11 mouse cellular contexts compared by ENCODE assay signal in the genomic region with DNA sequence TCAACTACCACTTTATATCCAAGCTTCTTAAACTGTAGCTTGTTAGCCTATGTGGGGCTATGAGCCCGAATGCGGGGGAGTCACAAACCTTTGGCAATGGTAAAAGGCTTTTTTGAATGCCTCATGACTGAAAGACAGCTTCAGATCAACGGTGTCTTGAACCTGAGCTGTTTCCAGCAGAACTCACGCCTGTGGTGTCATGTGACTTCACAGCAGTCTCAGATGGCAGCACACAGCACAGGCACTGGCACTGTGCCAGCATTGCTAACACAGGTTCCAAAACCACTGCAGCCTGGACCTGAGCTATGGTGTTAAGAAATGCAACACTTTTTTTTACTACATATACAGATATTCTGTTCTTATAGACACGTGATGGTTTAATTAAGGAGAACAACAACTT. TPM values are rescaled to one million over a fixed set of nuclear protein-coding genes. Genes with fewer than 3 reads are reported as not detected.
A peak's percentile ranks its signal among the peaks of the same experiment; 100 is the strongest.
DNase-seq lines count a peak whose midpoint lies in the region; ATAC-seq lines count a peak whose summit lies in the region.
"Had no signal": no experiment of that assay in that cellular context is flagged by ENCODE, and none has a peak within 500 bp of the region (broad histone marks: within the 10 kb centered on the region; RNA-seq: fewer than 3 reads in every experiment).

No protein-coding gene starts in this region.

- no peaks in the 10 kb centered on the region for H3K4me1 ChIP-seq in forebrain, embryonic 11.5 days (replicated peaks; ENCODE audit: control insufficient read depth, insufficient read depth, low read length)
- peaks cover 4% of the 10 kb centered on the region; the same call in 1 of the 2 replicates for H3K4me1 ChIP-seq in forebrain, embryonic 12.5 days
- no peaks in the 10 kb centered on the region for H3K4me1 ChIP-seq in stomach, embryonic 14.5 days (ENCODE audit: control insufficient read depth, insufficient read depth, low read length)

- H3K27ac ChIP-seq in forebrain, embryonic 11.5 days (ENCODE audit: low read depth, low read length) = no peak overlapping the region
- H3K27ac ChIP-seq in forebrain, embryonic 12.5 days = no peak overlapping the region
- no peak overlapping the region for H3K27ac ChIP-seq in stomach, embryonic 14.5 days (ENCODE audit: low read length)
- H3K27ac ChIP-seq: midbrain, embryonic 12.5 days had no signal

- no peak overlapping the region for H3K4me3 ChIP-seq in forebrain, embryonic 11.5 days (ENCODE audit: low read depth, low read length)
- no peak overlapping the region for H3K4me3 ChIP-seq in forebrain, embryonic 12.5 days (replicated peaks)
- no peak overlapping the region for H3K4me3 ChIP-seq in stomach, embryonic 14.5 days (ENCODE audit: low read depth, low read length)
- H3K4me3 ChIP-seq: midbrain, embryonic 12.5 days had no signal

- H3K27me3 ChIP-seq in forebrain, embryonic 11.5 days (ENCODE audit: control insufficient read depth, insufficient read depth, low read length) = no peaks in the 10 kb centered on the region
- no peaks in the 10 kb centered on the region; the same call in 1 of the 2 replicates for H3K27me3 ChIP-seq in forebrain, embryonic 12.5 days
- H3K27me3 ChIP-seq in stomach, embryonic 14.5 days (ENCODE audit: control insufficient read depth, insufficient read depth, low read length) = no peaks in the 10 kb centered on the region
- H3K27me3 ChIP-seq: midbrain, embryonic 12.5 days had no signal

- no peak for ATAC-seq in forebrain, embryonic 11.5 days (replicated peaks; ENCODE audit: low FRiP score)
- ATAC-seq in forebrain, embryonic 12.5 days (ENCODE audit: low FRiP score) = no peak; the same call in 1 of the 2 replicates
- ATAC-seq in stomach, embryonic 14.5 days (ENCODE audit: insufficient number of reproducible peaks, insufficient read depth, low FRiP score, low read depth) = no peak

- H3K9me3 ChIP-seq in forebrain, embryonic 11.5 days (ENCODE audit: control insufficient read depth, low read length) = no peaks in the 10 kb centered on the region
- H3K9me3 ChIP-seq in forebrain, embryonic 12.5 days = no peaks in the 10 kb centered on the region
- H3K9me3 ChIP-seq in stomach, embryonic 14.5 days (ENCODE audit: control insufficient read depth, low read depth, low read length) = no peaks in the 10 kb centered on the region; the same call in 1 of the 2 replicates
- H3K9me3 ChIP-seq: midbrain, embryonic 12.5 days had no signal

- peak; percentile 67 for DNase-seq in forebrain, embryonic 11.5 days (ENCODE audit: low spot score)
- DNase-seq in retina, postnatal 1 day = peak; percentile 58
- DNase-seq in retina, embryonic 14.5 days (ENCODE audit: low spot score) = no peak
- DNase-seq in kidney, adult 9 months = peak; percentile 45
- DNase-seq in frontal cortex, postnatal 36 days (ENCODE audit: low spot score in 2 of 2) = no peak
- DNase-seq in right cerebral cortex, postnatal 36 days (ENCODE audit: low spot score in 2 of 2) = no peak

- WGBS in forebrain, embryonic 11.5 days = 66% methylated on average over 5 of the region's 5 CpGs
- 57% methylated on average over 5 of the region's 5 CpGs for WGBS in forebrain, embryonic 12.5 days
- WGBS in stomach, embryonic 14.5 days = 53% methylated on average over 5 of the region's 5 CpGs

- no peak overlapping the region for H3K9ac ChIP-seq in forebrain, embryonic 11.5 days (ENCODE audit: low read length)
- H3K9ac ChIP-seq in forebrain, embryonic 12.5 days = no peak overlapping the region
- 0 out of 2 replicates have a peak overlapping the region, but pooled peaks have one; percentile 10 for H3K9ac ChIP-seq in stomach, embryonic 14.5 days (replicated peaks; ENCODE audit: low read depth, low read length)
- H3K9ac ChIP-seq: midbrain, embryonic 12.5 days had no signal

- no peak overlapping the region for H3K4me2 ChIP-seq in forebrain, embryonic 11.5 days (ENCODE audit: low read depth, low read length, severe bottlenecking)
- H3K4me2 ChIP-seq in forebrain, embryonic 12.5 days = no peak overlapping the region
- no peak overlapping the region for H3K4me2 ChIP-seq in stomach, embryonic 14.5 days (replicated peaks; ENCODE audit: low read depth, low read length)
- H3K4me2 ChIP-seq: midbrain, embryonic 12.5 days had no signal

- H3K36me3 ChIP-seq in forebrain, embryonic 11.5 days (ENCODE audit: control insufficient read depth, insufficient read depth, low read length) = no peaks in the 10 kb centered on the region
- H3K36me3 ChIP-seq in forebrain, embryonic 12.5 days (replicated peaks) = no peaks in the 10 kb centered on the region
- H3K36me3 ChIP-seq in stomach, embryonic 14.5 days (ENCODE audit: control insufficient read depth, insufficient read depth, low read length) = no peaks in the 10 kb centered on the region
- H3K36me3 ChIP-seq: midbrain, embryonic 12.5 days had no signal

RNA-seq across cellular contexts. Expression of a gene that starts 44.7 kb away (rescaled TPM):
- not detected in 2 replicates for polyA plus RNA-seq in forebrain, embryonic 11.5 days (2014; fragmentation: Nextera tagmentation; extraction: Ambion mirVana)
- not detected in 2 replicates for polyA plus RNA-seq in forebrain, embryonic 12.5 days (2016; fragmentation: Nextera tagmentation; extraction: Ambion mirVana)
- polyA plus RNA-seq in stomach, embryonic 14.5 days (2014; fragmentation: Nextera tagmentation; extraction: Ambion mirVana) = not detected in 2 replicates
- polyA plus RNA-seq: heart, postnatal 0 days; midbrain, embryonic 12.5 days; testis, adult 2 months had no signal

Comparison
In these comparisons a context has a peak if more than half of its experiments do, and no peak if none do; other contexts are left out.
1. DNase-seq: peak in forebrain, embryonic 11.5 days (single experiment), retina, postnatal 1 day (single experiment) and kidney, adult 9 months (single experiment); none in retina, embryonic 14.5 days (single experiment), frontal cortex, postnatal 36 days (0 of 2) and right cerebral cortex, postnatal 36 days (0 of 2).